ENCODE assay signal across 11 mouse cellular contexts in genomic region chr15:81718336-81719138, GRCm38 (mm10). TPM values are rescaled to one million over a fixed set of nuclear protein-coding genes. Genes with fewer than 3 reads are reported as not detected.
DNase-seq lines count a peak whose midpoint lies in the region; ATAC-seq and TF ChIP-seq lines count a peak whose summit lies in the region.
"Had no signal": no experiment of that assay in that cellular context is flagged by ENCODE, and none has a peak within 500 bp of the region (broad histone marks: within the 10 kb centered on the region; RNA-seq: fewer than 3 reads in every experiment).

No protein-coding gene starts in this region.

- ATAC-seq in lung, embryonic 14.5 days (ENCODE audit: insufficient read depth): no peak
- ATAC-seq in lung, postnatal 0 days: no peak
- ATAC-seq in embryonic facial prominence, embryonic 14.5 days (ENCODE audit: low read depth): no peak
- ATAC-seq in hindbrain, embryonic 15.5 days (ENCODE audit: low FRiP score, low read depth): peak; percentile 85
- no peak for ATAC-seq in stomach, postnatal 0 days (ENCODE audit: low FRiP score, low TSS enrichment)

- H3K9me3 ChIP-seq in lung, embryonic 14.5 days (ENCODE audit: low read depth, low read length): no peaks in the 10 kb centered on the region
- no peaks in the 10 kb centered on the region for H3K9me3 ChIP-seq in lung, postnatal 0 days (ENCODE audit: low read length)
- H3K9me3 ChIP-seq in embryonic facial prominence, embryonic 14.5 days (ENCODE audit: control insufficient read depth, low read length): no peaks in the 10 kb centered on the region
- H3K9me3 ChIP-seq in hindbrain, embryonic 15.5 days: no peaks in the 10 kb centered on the region
- no peaks in the 10 kb centered on the region for H3K9me3 ChIP-seq in stomach, postnatal 0 days (ENCODE audit: control insufficient read depth, low read length)
- H3K9me3 ChIP-seq: G1E; liver, embryonic 15.5 days; stomach, embryonic 15.5 days had no signal

- H3K27ac ChIP-seq in lung, embryonic 14.5 days (ENCODE audit: low read depth): no peak overlapping the region
- H3K27ac ChIP-seq in lung, postnatal 0 days (ENCODE audit: low read length): no peak overlapping the region
- no peak overlapping the region for H3K27ac ChIP-seq in embryonic facial prominence, embryonic 14.5 days (replicated peaks; ENCODE audit: low read depth, low read length)
- peak overlapping the region; percentile 78 for H3K27ac ChIP-seq in hindbrain, embryonic 15.5 days (replicated peaks)
- peak overlapping the region; percentile 71 for H3K27ac ChIP-seq in olfactory bulb, adult 2 months (ENCODE audit: insufficient read depth, low read depth, low read length)
- no peak overlapping the region for H3K27ac ChIP-seq in stomach, postnatal 0 days (replicated peaks)
- H3K27ac ChIP-seq: kidney, postnatal 0 days; liver, embryonic 15.5 days; stomach, embryonic 15.5 days had no signal

- H3K4me2 ChIP-seq in lung, embryonic 14.5 days: no peak overlapping the region
- no peak overlapping the region for H3K4me2 ChIP-seq in lung, postnatal 0 days (replicated peaks; ENCODE audit: low read depth, low read length)
- H3K4me2 ChIP-seq in embryonic facial prominence, embryonic 14.5 days (ENCODE audit: low read depth, low read length): no peak overlapping the region
- H3K4me2 ChIP-seq in hindbrain, embryonic 15.5 days: no peak overlapping the region
- H3K4me2 ChIP-seq in stomach, postnatal 0 days (replicated peaks; ENCODE audit: low read depth): no peak overlapping the region
- H3K4me2 ChIP-seq: liver, embryonic 15.5 days; stomach, embryonic 15.5 days had no signal

- H3K9ac ChIP-seq in lung, embryonic 14.5 days: no peak overlapping the region
- H3K9ac ChIP-seq in lung, postnatal 0 days (replicated peaks; ENCODE audit: low read depth): no peak overlapping the region
- H3K9ac ChIP-seq in embryonic facial prominence, embryonic 14.5 days (ENCODE audit: low read depth, low read length): no peak overlapping the region
- no peak overlapping the region for H3K9ac ChIP-seq in hindbrain, embryonic 15.5 days
- H3K9ac ChIP-seq in stomach, postnatal 0 days (ENCODE audit: low read length): no peak overlapping the region
- H3K9ac ChIP-seq: liver, embryonic 15.5 days; stomach, embryonic 15.5 days had no signal

- no peaks in the 10 kb centered on the region for H3K27me3 ChIP-seq in lung, embryonic 14.5 days (ENCODE audit: insufficient read depth, low read length)
- H3K27me3 ChIP-seq in lung, postnatal 0 days (replicated peaks; ENCODE audit: insufficient read depth, low read length): no peaks in the 10 kb centered on the region
- no peaks in the 10 kb centered on the region for H3K27me3 ChIP-seq in embryonic facial prominence, embryonic 14.5 days (replicated peaks; ENCODE audit: control insufficient read depth, insufficient read depth, low read length)
- no peaks in the 10 kb centered on the region for H3K27me3 ChIP-seq in hindbrain, embryonic 15.5 days
- H3K27me3 ChIP-seq in stomach, postnatal 0 days (ENCODE audit: control insufficient read depth, insufficient read depth, low read length): no peaks in the 10 kb centered on the region
- H3K27me3 ChIP-seq: liver, embryonic 15.5 days; stomach, embryonic 15.5 days had no signal

- TF ChIP-seq EP300 in lung, postnatal 0 days (IDR thresholded peaks at IDR 0.05): no peak
- no peak for TF ChIP-seq EP300 in stomach, postnatal 0 days (optimal IDR thresholded peaks at IDR 0.05)

- TF ChIP-seq CTCF in lung, embryonic 14.5 days (IDR thresholded peaks at IDR 0.05; ENCODE audit: low read depth): no peak
- TF ChIP-seq CTCF in lung, postnatal 0 days (IDR thresholded peaks at IDR 0.05): no peak
- TF ChIP-seq CTCF in olfactory bulb, adult 2 months (IDR thresholded peaks at IDR 0.05; ENCODE audit: insufficient read depth, low read depth, low read length): no peak
- TF ChIP-seq CTCF in stomach, postnatal 0 days (IDR thresholded peaks at IDR 0.05; ENCODE audit: low read depth): no peak

- H3K4me1 ChIP-seq in lung, embryonic 14.5 days (ENCODE audit: insufficient read depth): no peaks in the 10 kb centered on the region
- no peaks in the 10 kb centered on the region for H3K4me1 ChIP-seq in lung, postnatal 0 days (ENCODE audit: insufficient read depth, low read depth, low read length)
- H3K4me1 ChIP-seq in embryonic facial prominence, embryonic 14.5 days (ENCODE audit: control insufficient read depth, insufficient read depth, low read length): no peaks in the 10 kb centered on the region
- H3K4me1 ChIP-seq in hindbrain, embryonic 15.5 days (replicated peaks): peaks cover 16% of the 10 kb centered on the region
- H3K4me1 ChIP-seq in olfactory bulb, adult 2 months (ENCODE audit: control insufficient read depth, insufficient read depth, low read length): peaks cover 14% of the 10 kb centered on the region
- H3K4me1 ChIP-seq in stomach, postnatal 0 days (replicated peaks; ENCODE audit: control insufficient read depth, insufficient read depth): no peaks in the 10 kb centered on the region
- H3K4me1 ChIP-seq: liver, embryonic 15.5 days; stomach, embryonic 15.5 days had no signal

- no peak overlapping the region for H3K4me3 ChIP-seq in lung, embryonic 14.5 days (ENCODE audit: low read depth, low read length)
- H3K4me3 ChIP-seq in lung, postnatal 0 days (ENCODE audit: low read depth, low read length): no peak overlapping the region
- H3K4me3 ChIP-seq in embryonic facial prominence, embryonic 14.5 days (ENCODE audit: low read depth, low read length): no peak overlapping the region
- H3K4me3 ChIP-seq in hindbrain, embryonic 15.5 days: no peak overlapping the region
- H3K4me3 ChIP-seq in olfactory bulb, adult 2 months (ENCODE audit: insufficient read depth, low read depth, low read length): no peak overlapping the region
- no peak overlapping the region for H3K4me3 ChIP-seq in stomach, postnatal 0 days (ENCODE audit: low read depth, low read length)
- H3K4me3 ChIP-seq: liver, embryonic 15.5 days; stomach, embryonic 15.5 days had no signal

- TF ChIP-seq POLR2A in olfactory bulb, adult 2 months (IDR thresholded peaks at IDR 0.05; ENCODE audit: insufficient read depth, low read depth, low read length): no peak

- peaks cover 95% of the 10 kb centered on the region for H3K36me3 ChIP-seq in lung, embryonic 14.5 days (ENCODE audit: insufficient read depth)
- H3K36me3 ChIP-seq in lung, postnatal 0 days (ENCODE audit: insufficient read depth, low read length): peaks cover 18% of the 10 kb centered on the region
- peaks cover 92% of the 10 kb centered on the region for H3K36me3 ChIP-seq in embryonic facial prominence, embryonic 14.5 days (ENCODE audit: control insufficient read depth, insufficient read depth, low read length)
- H3K36me3 ChIP-seq in hindbrain, embryonic 15.5 days: peaks cover 79% of the 10 kb centered on the region
- peaks cover 55% of the 10 kb centered on the region for H3K36me3 ChIP-seq in stomach, postnatal 0 days (ENCODE audit: control insufficient read depth, insufficient read depth, low read length)

- WGBS in lung, embryonic 14.5 days: 81% methylated on average over 9 of the region's 9 CpGs
- WGBS in lung, postnatal 0 days: 84% methylated on average over 9 of the region's 9 CpGs
- 90% methylated on average over 9 of the region's 9 CpGs for WGBS in embryonic facial prominence, embryonic 14.5 days
- 72% methylated on average over 9 of the region's 9 CpGs for WGBS in hindbrain, embryonic 15.5 days
- 55% methylated on average over 9 of the region's 9 CpGs for WGBS in olfactory bulb, adult 2 months
- 86% methylated on average over 9 of the region's 9 CpGs for WGBS in stomach, postnatal 0 days

- peak; percentile 17 for DNase-seq in lung, embryonic 14.5 days
- DNase-seq in lung, postnatal 0 days (ENCODE audit: low spot score): no peak
- DNase-seq in embryonic facial prominence, embryonic 14.5 days (ENCODE audit: low spot score): peak; percentile 49
- DNase-seq in spleen, postnatal 14 days (ENCODE audit: low spot score in 2 of 2): no peak
- DNase-seq in stomach, postnatal 0 days (ENCODE audit: low spot score): no peak

RNA-seq across cellular contexts. Expression of gene Chadl, which starts 21.4 kb away (rescaled TPM):
- 4.6 and 4.7 TPM in 2 replicates for polyA plus RNA-seq in lung, embryonic 14.5 days (2014; fragmentation: Nextera tagmentation; extraction: Ambion mirVana)
- 2.6 and 2.7 TPM in 2 replicates for polyA plus RNA-seq in lung, postnatal 0 days (2015; fragmentation: Nextera tagmentation; extraction: Ambion mirVana)
- polyA plus RNA-seq in embryonic facial prominence, embryonic 14.5 days (2014; fragmentation: Nextera tagmentation; extraction: Ambion mirVana): 11.5 and 14.7 TPM in 2 replicates
- 33.8 and 38.2 TPM in 2 replicates for polyA plus RNA-seq in hindbrain, embryonic 15.5 days (2015; fragmentation: Nextera tagmentation; extraction: Ambion mirVana)
- not detected in 2 replicates for polyA plus RNA-seq in olfactory bulb, adult 2 months (2012; ENCODE audit: insufficient read depth, insufficient read length, low replicate concordance, missing spikeins)
- polyA plus RNA-seq in stomach, postnatal 0 days (2015; fragmentation: Nextera tagmentation; extraction: Ambion mirVana): 2.4 and 2.9 TPM in 2 replicates
- polyA plus RNA-seq: G1E had no signal

RNA-seq across cellular contexts. Expression of gene Zc3h7b, which starts 26.3 kb away (rescaled TPM):
- 45.6 and 46.1 TPM in 2 replicates for polyA plus RNA-seq in lung, embryonic 14.5 days (2014; fragmentation: Nextera tagmentation; extraction: Ambion mirVana)
- 13.8 and 13.9 TPM in 2 replicates for polyA plus RNA-seq in lung, postnatal 0 days (2015; fragmentation: Nextera tagmentation; extraction: Ambion mirVana)
- 28.7 and 35.2 TPM in 2 replicates for polyA plus RNA-seq in embryonic facial prominence, embryonic 14.5 days (2014; fragmentation: Nextera tagmentation; extraction: Ambion mirVana)
- polyA plus RNA-seq in hindbrain, embryonic 15.5 days (2015; fragmentation: Nextera tagmentation; extraction: Ambion mirVana): 47.6 and 49.8 TPM in 2 replicates
- not detected in 2 replicates for polyA plus RNA-seq in olfactory bulb, adult 2 months (2012; ENCODE audit: insufficient read depth, insufficient read length, low replicate concordance, missing spikeins)
- 9.1 and 11.1 TPM in 2 replicates for polyA plus RNA-seq in stomach, postnatal 0 days (2015; fragmentation: Nextera tagmentation; extraction: Ambion mirVana)

RNA-seq across cellular contexts. Expression of gene Rangap1, which starts 26.8 kb away (rescaled TPM):
- 101 and 107 TPM in 2 replicates for polyA plus RNA-seq in lung, embryonic 14.5 days (2014; fragmentation: Nextera tagmentation; extraction: Ambion mirVana)
- polyA plus RNA-seq in lung, postnatal 0 days (2015; fragmentation: Nextera tagmentation; extraction: Ambion mirVana): 17.9 and 24.6 TPM in 2 replicates
- 73.7 and 90.1 TPM in 2 replicates for polyA plus RNA-seq in embryonic facial prominence, embryonic 14.5 days (2014; fragmentation: Nextera tagmentation; extraction: Ambion mirVana)
- polyA plus RNA-seq in hindbrain, embryonic 15.5 days (2015; fragmentation: Nextera tagmentation; extraction: Ambion mirVana): 154 and 157 TPM in 2 replicates
- not detected in 2 replicates for polyA plus RNA-seq in olfactory bulb, adult 2 months (2012; ENCODE audit: insufficient read depth, insufficient read length, low replicate concordance, missing spikeins)
- polyA plus RNA-seq in stomach, postnatal 0 days (2015; fragmentation: Nextera tagmentation; extraction: Ambion mirVana): 39.0 and 40.2 TPM in 2 replicates

RNA-seq across cellular contexts. Expression of gene L3mbtl2, which starts 54.8 kb away (rescaled TPM):
- polyA plus RNA-seq in lung, embryonic 14.5 days (2014; fragmentation: Nextera tagmentation; extraction: Ambion mirVana): 25.8 and 26.7 TPM in 2 replicates
- polyA plus RNA-seq in lung, postnatal 0 days (2015; fragmentation: Nextera tagmentation; extraction: Ambion mirVana): 9.4 and 9.6 TPM in 2 replicates
- polyA plus RNA-seq in embryonic facial prominence, embryonic 14.5 days (2014; fragmentation: Nextera tagmentation; extraction: Ambion mirVana): 15.5 and 17.0 TPM in 2 replicates
- 27.6 and 32.7 TPM in 2 replicates for polyA plus RNA-seq in hindbrain, embryonic 15.5 days (2015; fragmentation: Nextera tagmentation; extraction: Ambion mirVana)
- polyA plus RNA-seq in olfactory bulb, adult 2 months (2012; ENCODE audit: insufficient read depth, insufficient read length, low replicate concordance, missing spikeins): not detected in 2 replicates
- 9.2 and 9.4 TPM in 2 replicates for polyA plus RNA-seq in stomach, postnatal 0 days (2015; fragmentation: Nextera tagmentation; extraction: Ambion mirVana)

Comparison
In these comparisons a context has a peak if more than half of its experiments do, and no peak if none do; other contexts are left out.
1. DNase-seq: peak in lung, embryonic 14.5 days (single experiment) and embryonic facial prominence, embryonic 14.5 days (single experiment); none in lung, postnatal 0 days (single experiment), spleen, postnatal 14 days (0 of 2) and stomach, postnatal 0 days (single experiment).
2. H3K27ac ChIP-seq: peak in hindbrain, embryonic 15.5 days (single experiment) and olfactory bulb, adult 2 months (single experiment); none in lung, embryonic 14.5 days (single experiment), lung, postnatal 0 days (single experiment), embryonic facial prominence, embryonic 14.5 days (single experiment) and stomach, postnatal 0 days (single experiment).
3. RNA of gene Rangap1, which starts 26.8 kb away (polyA plus RNA-seq): 154 to 157 TPM in hindbrain, embryonic 15.5 days, 101 to 107 TPM in lung, embryonic 14.5 days, 73.7 to 90.1 TPM in embryonic facial prominence, embryonic 14.5 days, 39.0 to 40.2 TPM in stomach, postnatal 0 days and 17.9 to 24.6 TPM in lung, postnatal 0 days; not detected in olfactory bulb, adult 2 months; every median in the first group is over 10 times any median in the second.